Mouse (Mus musculus): ENCODE measurements at regions not wholly inside any gene's neighbourhood (a gene's known extent, or its start where the extent isn't known, plus 50 kb on each side); places are given as distances from the start of the nearest gene placed in this dataset.

GRCm38 (mm10) chr1:142605224-142605623, 1035.2 kb upstream of the B3galt2 start:
- no peak for DNase-seq

GRCm38 (mm10) chr1:142606082-142606481, 1034.4 kb upstream of the B3galt2 start:
- DNase-seq, result no peak

- no peak for DNase-seq
Measured at GRCm38 (mm10) chr1:142621464-142621863, 1019.0 kb upstream of the B3galt2 start.

GRCm38 (mm10) chr1:142624303-142624702, 1016.2 kb upstream of the B3galt2 start:
- DNase-seq, result no peak

GRCm38 (mm10) chr1:142655289-142655688, 985.2 kb upstream of the B3galt2 start:
- DNase-seq, result no peak

- no peak for DNase-seq
Measured at GRCm38 (mm10) chr1:142665262-142665661, 975.2 kb upstream of the B3galt2 start.

- no peak for DNase-seq
Measured at GRCm38 (mm10) chr1:142679917-142680316, 960.5 kb upstream of the B3galt2 start.

GRCm38 (mm10) chr1:142688828-142689227, 951.6 kb upstream of the B3galt2 start:
- no peak for DNase-seq

GRCm38 (mm10) chr1:142695179-142695578, 945.3 kb upstream of the B3galt2 start:
- no peak for DNase-seq

GRCm38 (mm10) chr1:142708263-142708662, 932.2 kb upstream of the B3galt2 start:
- DNase-seq, result no peak

GRCm38 (mm10) chr1:142730259-142730658, 910.2 kb upstream of the B3galt2 start:
- no peak for DNase-seq

- DNase-seq, result no peak
Measured at GRCm38 (mm10) chr1:142734108-142734507, 906.4 kb upstream of the B3galt2 start.

- DNase-seq, result no peak
Measured at GRCm38 (mm10) chr1:142738376-142738775, 902.1 kb upstream of the B3galt2 start.

GRCm38 (mm10) chr1:142742307-142742706, 898.2 kb upstream of the B3galt2 start:
- peak in 1 of 2 experiments; percentile 2 for DNase-seq

GRCm38 (mm10) chr1:142771010-142771409, 869.5 kb upstream of the B3galt2 start:
- no peak for DNase-seq
